Mouse (Mus musculus): ENCODE data around the gene Arhgap31.

DNA sequence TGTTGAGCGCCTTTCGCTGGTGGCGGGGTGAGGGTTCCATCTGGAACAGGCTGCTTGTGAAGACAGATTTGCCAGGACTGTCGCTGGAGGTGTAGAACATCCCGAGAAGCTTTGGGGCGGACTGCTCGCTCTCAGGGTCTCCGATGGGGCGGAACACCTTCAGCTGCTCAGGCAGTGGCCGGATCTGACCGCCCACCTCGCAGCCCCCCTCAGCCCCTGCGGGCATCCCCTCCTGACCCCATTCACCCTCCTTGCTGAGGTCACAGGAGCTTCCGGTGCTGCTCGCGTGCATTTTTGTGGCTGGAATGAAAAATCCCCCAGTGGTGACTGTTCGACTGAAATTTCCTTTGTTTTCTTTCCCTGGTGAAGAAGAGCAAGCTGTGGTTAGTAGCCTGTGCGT is 104.0 kb downstream of the Arhgap31 start:
- TF ChIP-seq CTCF (IDR thresholded peaks at IDR 0.05; ENCODE audit: low read depth) = no peak
- TF ChIP-seq EP300 (IDR thresholded peaks at IDR 0.05; ENCODE audit: low read depth) = no peak
